Mouse (Mus musculus): ENCODE measurements around the gene Pif1.

Pif1 gene

DNA sequence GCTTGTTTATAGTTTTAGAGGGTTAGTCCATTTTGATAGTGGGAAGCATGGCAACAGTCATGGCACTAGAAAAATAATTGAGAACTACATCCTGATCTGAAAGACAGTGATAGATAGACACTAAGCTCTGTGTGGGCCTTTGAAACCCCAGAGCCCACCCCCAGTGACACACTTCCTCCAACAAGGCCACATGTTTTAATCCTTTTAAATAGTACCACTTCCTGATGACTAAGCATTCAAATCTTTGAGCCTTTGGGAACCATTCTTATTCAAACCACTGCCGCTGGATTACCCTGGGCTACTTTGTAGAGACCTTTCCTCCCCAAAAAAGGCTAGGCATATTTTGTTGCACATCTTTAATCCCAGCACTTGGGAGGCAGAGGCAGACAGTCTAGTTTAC lies 48.8 kb downstream of the Pif1 start:
- DNase-seq (ENCODE audit: extremely low spot score, low spot score), result no peak

GRCm38 (mm10) chr9:65636926-65637325 lies 50.0 kb downstream of the Pif1 start:
- no peak for DNase-seq (ENCODE audit: extremely low spot score, low spot score)

- no peak for DNase-seq (ENCODE audit: extremely low spot score, low spot score)
Measured at GRCm38 (mm10) chr9:65639065-65639464, 52.1 kb downstream of the Pif1 start.

GRCm38 (mm10) chr9:65640838-65641410 lies 54.0 kb downstream of the Pif1 start:
- DNase-seq (ENCODE audit: extremely low spot score, low spot score), result peak; percentile 23

DNA sequence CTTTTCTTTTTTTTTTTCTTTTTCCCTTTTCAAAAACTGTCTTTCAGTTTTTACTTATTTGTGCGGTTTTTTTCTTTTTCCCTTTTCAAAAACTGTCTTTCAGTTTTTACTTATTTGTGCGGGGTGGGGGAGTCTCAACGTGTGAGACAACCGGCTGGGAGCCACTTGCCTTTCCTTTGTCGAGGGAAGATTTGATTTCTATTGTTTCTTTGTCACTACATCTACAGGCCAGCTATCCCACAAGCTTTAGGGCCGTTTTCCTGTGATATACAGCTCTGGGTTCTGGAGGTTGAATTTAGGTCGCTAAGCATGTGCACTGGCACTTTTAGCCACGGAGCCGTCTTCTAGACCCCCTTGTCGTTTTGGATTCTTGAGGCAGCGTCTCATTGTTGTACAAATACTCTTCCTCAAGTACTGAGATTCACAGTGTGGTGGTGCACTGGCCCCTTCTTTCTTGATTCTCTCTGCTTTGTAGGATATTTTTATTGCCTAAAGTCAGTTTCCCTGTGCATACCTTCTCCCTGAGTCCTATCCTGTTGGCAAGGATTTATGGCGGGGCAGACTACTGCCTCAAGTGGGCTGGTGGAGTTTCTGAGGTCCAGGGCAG lies 54.6 kb downstream of the Pif1 start:
- DNase-seq (ENCODE audit: extremely low spot score, low spot score), result peak; percentile 31

GRCm38 (mm10) chr9:65642546-65642945 lies 55.6 kb downstream of the Pif1 start:
- DNase-seq (ENCODE audit: extremely low spot score, low spot score), result no peak

GRCm38 (mm10) chr9:65644960-65645359 lies 58.0 kb downstream of the Pif1 start:
- DNase-seq (ENCODE audit: extremely low spot score, low spot score), result no peak
